ENCODE assay signal across 8 mouse cellular contexts in genomic region chr2:163688377-163688776, GRCm38 (mm10). TPM values are rescaled to one million over a fixed set of nuclear protein-coding genes. Genes with fewer than 3 reads are reported as not detected.
DNase-seq lines count a peak whose midpoint lies in the region; ATAC-seq and TF ChIP-seq lines count a peak whose summit lies in the region.
"Not testable (repeated sequence)": the region's sequence is repeated elsewhere in the genome, so short reads cannot be mapped to it uniquely, and the experiment has no call there.

No protein-coding gene starts in this region.

- not testable (repeated sequence) for H3K4me2 ChIP-seq in heart, embryonic 12.5 days; heart, embryonic 14.5 days (ENCODE audit: low read length); heart, embryonic 16.5 days (ENCODE audit: low read depth, low read length)

- not testable (repeated sequence) for H3K9me3 ChIP-seq in heart, embryonic 10.5 days; heart, embryonic 12.5 days (replicated peaks); heart, embryonic 14.5 days (ENCODE audit: control insufficient read depth, low read length); heart, embryonic 16.5 days (replicated peaks; ENCODE audit: control insufficient read depth, low read length)

- not testable (repeated sequence) for TF ChIP-seq POLR2A in olfactory bulb, adult 2 months (IDR thresholded peaks at IDR 0.05; ENCODE audit: insufficient read depth, low read depth, low read length)

- not testable (repeated sequence) for H3K4me3 ChIP-seq in gastrocnemius, adult 2 months; heart, embryonic 10.5 days; heart, embryonic 12.5 days; heart, embryonic 14.5 days (ENCODE audit: control insufficient read depth in 1 of 2, insufficient read depth in 1 of 2, low read depth in 1 of 2, low read length in 2 of 2); heart, embryonic 16.5 days (ENCODE audit: low read length); layer of hippocampus, adult 2 months; olfactory bulb, adult 2 months (ENCODE audit: insufficient read depth, low read depth, low read length)

- peaks cover 84% of the 10 kb centered on the region for H3K4me1 ChIP-seq in heart, embryonic 10.5 days
- peaks cover 94% of the 10 kb centered on the region for H3K4me1 ChIP-seq in heart, embryonic 12.5 days (replicated peaks)
- peaks cover 62 to 89% of the 10 kb centered on the region in 2 experiments for H3K4me1 ChIP-seq in heart, embryonic 14.5 days (ENCODE audit: control insufficient read depth in 2 of 2, insufficient read depth in 2 of 2, low read length in 2 of 2)
- peaks cover 80% of the 10 kb centered on the region for H3K4me1 ChIP-seq in heart, embryonic 16.5 days (ENCODE audit: control insufficient read depth, insufficient read depth, low read length)
- peaks cover 30% of the 10 kb centered on the region for H3K4me1 ChIP-seq in olfactory bulb, adult 2 months (ENCODE audit: control insufficient read depth, insufficient read depth, low read length)

- not testable (repeated sequence) for DNase-seq in gastrocnemius, adult 2 months; heart, embryonic 10.5 days (ENCODE audit: low spot score); layer of hippocampus, adult 2 months (ENCODE audit: low spot score in 2 of 2)
- DNase-seq in heart, adult 18-20 months: peak; percentile 51 to 52

- WGBS in heart, embryonic 10.5 days: 45% methylated on average over 1 of the region's 1 CpGs
- WGBS in heart, embryonic 12.5 days: 35% methylated on average over 1 of the region's 1 CpGs
- 18% methylated on average over 1 of the region's 1 CpGs for WGBS in heart, embryonic 14.5 days
- 27% methylated on average over 1 of the region's 1 CpGs for WGBS in heart, embryonic 16.5 days
- 96% methylated on average over 1 of the region's 1 CpGs for WGBS in olfactory bulb, adult 2 months

- not testable (repeated sequence) for ATAC-seq in heart, embryonic 12.5 days (ENCODE audit: insufficient number of reproducible peaks, low FRiP score)
- 0 out of 2 replicates have a peak, but pooled peaks have one; percentile 3 for ATAC-seq in heart, embryonic 14.5 days (ENCODE audit: insufficient number of reproducible peaks, insufficient read depth, low FRiP score, low read depth)
- peak; percentile 16; the same call in 1 of the 2 replicates for ATAC-seq in heart, embryonic 16.5 days (replicated peaks; ENCODE audit: extremely low read depth, insufficient read depth, low FRiP score)

- H3K27ac ChIP-seq in gastrocnemius, adult 2 months: peak overlapping the region; percentile 96; the same call in 1 of the 2 replicates
- H3K27ac ChIP-seq in heart, embryonic 10.5 days: peak overlapping the region; percentile 80
- peak overlapping the region; percentile 88 for H3K27ac ChIP-seq in heart, embryonic 12.5 days (ENCODE audit: poor library complexity, severe bottlenecking)
- peak overlapping the region; percentile 77 to 96 for H3K27ac ChIP-seq in heart, embryonic 14.5 days (replicated peaks in 1 of 2; ENCODE audit: control insufficient read depth in 1 of 2, insufficient read depth in 1 of 2, low read depth in 2 of 2, low read length in 2 of 2)
- H3K27ac ChIP-seq in heart, embryonic 16.5 days (ENCODE audit: low read length): peak overlapping the region; percentile 89
- peak overlapping the region; percentile 96; the same call in 1 of the 2 replicates for H3K27ac ChIP-seq in layer of hippocampus, adult 2 months
- peak overlapping the region; percentile 54 for H3K27ac ChIP-seq in olfactory bulb, adult 2 months (ENCODE audit: insufficient read depth, low read depth, low read length)

- H3K27me3 ChIP-seq in heart, embryonic 10.5 days (ENCODE audit: insufficient read depth, poor library complexity, severe bottlenecking); heart, embryonic 12.5 days (replicated peaks); heart, embryonic 14.5 days (ENCODE audit: control insufficient read depth, insufficient read depth, low read length); heart, embryonic 16.5 days (ENCODE audit: control insufficient read depth, insufficient read depth, low read length): not testable (repeated sequence)

- intact Hi-C loops in gastrocnemius, adult 2 months (cut with DNase I): not testable (repeated sequence)

- H3K36me3 ChIP-seq in heart, embryonic 10.5 days; heart, embryonic 12.5 days; heart, embryonic 14.5 days (ENCODE audit: control insufficient read depth, insufficient read depth, low read length); heart, embryonic 16.5 days (ENCODE audit: control insufficient read depth, insufficient read depth): not testable (repeated sequence)

- TF ChIP-seq CTCF in gastrocnemius, adult 2 months (IDR thresholded peaks at IDR 0.05); layer of hippocampus, adult 2 months (conservative IDR thresholded peaks at IDR 0.05); olfactory bulb, adult 2 months (IDR thresholded peaks at IDR 0.05; ENCODE audit: insufficient read depth, low read depth, low read length): not testable (repeated sequence)

- H3K9ac ChIP-seq in heart, embryonic 12.5 days; heart, embryonic 16.5 days (ENCODE audit: low read length): not testable (repeated sequence)
- H3K9ac ChIP-seq in heart, embryonic 14.5 days (ENCODE audit: low read length): 0 out of 2 replicates have a peak overlapping the region, but pooled peaks have one; percentile 4

RNA-seq across cellular contexts. Expression of gene Pkig, which starts 30.2 kb away (rescaled TPM):
- 100 to 1,000 TPM in 1 of 2 experiments, 10 to 100 TPM in 1; 93.9 to 125 TPM for total RNA-seq in gastrocnemius, adult 2 months (2021)
- 100 to 1,000 TPM; 219 to 232 TPM for total RNA-seq in heart, adult 18-20 months (2021)
- polyA plus RNA-seq in heart, embryonic 10.5 days (2016; fragmentation: Nextera tagmentation; extraction: Ambion mirVana): 226 and 259 TPM in 2 replicates
- polyA plus RNA-seq in heart, embryonic 12.5 days (2016; fragmentation: Nextera tagmentation; extraction: Ambion mirVana): 233 and 241 TPM in 2 replicates
- polyA plus RNA-seq in heart, embryonic 14.5 days (2014; fragmentation: Nextera tagmentation; extraction: Ambion mirVana): 324 and 359 TPM in 2 replicates
- polyA plus RNA-seq in heart, embryonic 16.5 days (2015; fragmentation: Nextera tagmentation; extraction: Ambion mirVana): 374 and 420 TPM in 2 replicates
- total RNA-seq in layer of hippocampus, adult 2 months (2021): 10 to 100 TPM; 93.7 to 93.9 TPM
- polyA plus RNA-seq in olfactory bulb, adult 2 months (2012; ENCODE audit: insufficient read depth, insufficient read length, low replicate concordance, missing spikeins): not detected in 2 replicates

RNA-seq across cellular contexts. Expression of gene Serinc3, which starts 43.4 kb away (rescaled TPM):
- 100 to 1,000 TPM; 118 to 147 TPM for total RNA-seq in gastrocnemius, adult 2 months (2021)
- total RNA-seq in heart, adult 18-20 months (2021): 100 to 1,000 TPM; 284 to 364 TPM
- polyA plus RNA-seq in heart, embryonic 10.5 days (2016; fragmentation: Nextera tagmentation; extraction: Ambion mirVana): 51.1 and 55.2 TPM in 2 replicates
- 67.7 and 76.7 TPM in 2 replicates for polyA plus RNA-seq in heart, embryonic 12.5 days (2016; fragmentation: Nextera tagmentation; extraction: Ambion mirVana)
- 76.5 and 79.0 TPM in 2 replicates for polyA plus RNA-seq in heart, embryonic 14.5 days (2014; fragmentation: Nextera tagmentation; extraction: Ambion mirVana)
- 56.1 and 71.3 TPM in 2 replicates for polyA plus RNA-seq in heart, embryonic 16.5 days (2015; fragmentation: Nextera tagmentation; extraction: Ambion mirVana)
- 100 to 1,000 TPM; 198 to 204 TPM for total RNA-seq in layer of hippocampus, adult 2 months (2021)
- 82.6 TPM in 1 of 2 replicates, not detected in the other for polyA plus RNA-seq in olfactory bulb, adult 2 months (2012; ENCODE audit: insufficient read depth, insufficient read length, low replicate concordance, missing spikeins)

Comparison
In these comparisons a context has a peak if more than half of its experiments do, and no peak if none do; other contexts are left out.
1. RNA of gene Pkig, which starts 30.2 kb away (polyA plus RNA-seq): 374 to 420 TPM in heart, embryonic 16.5 days, 324 to 359 TPM in heart, embryonic 14.5 days, 233 to 241 TPM in heart, embryonic 12.5 days and 226 to 259 TPM in heart, embryonic 10.5 days; not detected in olfactory bulb, adult 2 months; every median in the first group is over 100 times any median in the second.
2. Peak in every context shown above with its lines, with median percentiles within 50 percentile points of each other: H3K27ac ChIP-seq.